Mouse (Mus musculus): ENCODE data around the gene Brd7.

GRCm38 (mm10) chr8:88359959-88360358, 2.0 kb downstream of the Brd7 start:
- TF ChIP-seq TAL1 (IDR thresholded peaks at IDR 0.05; ENCODE audit: low read length) = no peak
- no peak for TF ChIP-seq GATA1 (IDR thresholded peaks at IDR 0.05; ENCODE audit: low read length)

All from erythroblast, embryonic 14.5 days (primary cell).